Mouse (Mus musculus) fat pad, adult 2 months (tissue): ENCODE data around the gene Herc1.
"Not testable (repeated sequence)": the region's sequence is repeated elsewhere in the genome, so short reads cannot be mapped to it uniquely, and the experiment has no call there.

ENCODE experiments used
- DNase-seq: peaks from one replicate; pipeline ENCODE4 v3.0.0-alpha.2; 2011; ENCODE audit warnings: low read depth, low spot score; ENCODE audit errors: extremely low read depth

The Herc1 gene

GRCm38 (mm10) chr9:66347405-66348035 is 2.7 kb upstream of the Herc1 start:
- no peak for DNase-seq

- no peak for DNase-seq
These were observed 948 bp upstream of the Herc1 start for GRCm38 (mm10) chr9:66349144-66349859.

DNA sequence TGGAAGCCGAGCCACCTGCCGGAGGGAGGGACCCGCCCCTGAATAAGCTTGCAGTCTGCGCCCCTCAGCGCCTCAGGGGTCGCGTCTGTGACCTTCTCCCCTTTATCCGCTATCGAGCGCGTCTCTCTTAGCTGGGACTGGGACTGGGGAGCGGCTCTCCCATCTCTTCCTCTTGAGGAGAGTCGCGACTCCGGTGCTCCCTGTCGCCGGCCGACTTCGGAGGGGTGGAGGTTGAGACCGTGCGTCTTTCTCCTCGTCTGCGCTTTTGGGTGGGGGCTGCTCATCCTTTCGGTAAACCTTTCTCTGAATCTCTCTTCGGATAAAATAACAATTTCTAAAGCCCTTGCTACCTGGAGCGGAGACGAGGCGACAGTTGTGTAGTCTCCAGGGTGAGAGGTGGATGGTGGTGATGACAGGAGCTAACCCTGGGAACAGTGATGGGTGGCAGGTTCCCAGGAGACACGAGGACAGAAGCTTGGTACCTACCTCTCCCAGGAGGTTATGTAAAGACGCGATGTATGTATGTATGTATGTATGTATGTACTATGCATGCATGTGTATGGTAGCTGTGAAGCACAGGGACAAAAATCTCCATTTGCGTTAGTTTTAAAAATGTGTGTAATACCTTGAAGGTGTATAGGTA is 659 bp downstream of the Herc1 start:
- no peak for DNase-seq

DNA sequence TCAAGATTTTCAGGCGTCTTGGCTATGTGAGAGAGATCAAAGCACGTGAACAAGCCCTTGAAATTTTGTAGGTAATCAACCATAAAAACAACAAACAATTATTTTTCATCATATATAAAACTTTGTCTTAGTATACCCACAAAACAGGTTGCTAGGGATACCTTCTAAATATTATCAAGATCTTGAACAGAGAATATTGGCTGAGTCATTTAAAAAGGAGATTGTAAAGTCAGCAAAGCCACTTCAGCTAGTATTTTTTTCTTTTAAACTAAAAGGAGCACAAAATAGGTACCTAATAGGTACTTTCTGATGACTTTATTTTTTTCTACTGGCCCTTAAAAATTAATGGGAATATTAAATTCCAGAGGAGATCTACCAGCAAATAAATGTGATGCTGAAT is 2.5 kb downstream of the Herc1 start:
- DNase-seq: no peak

DNA sequence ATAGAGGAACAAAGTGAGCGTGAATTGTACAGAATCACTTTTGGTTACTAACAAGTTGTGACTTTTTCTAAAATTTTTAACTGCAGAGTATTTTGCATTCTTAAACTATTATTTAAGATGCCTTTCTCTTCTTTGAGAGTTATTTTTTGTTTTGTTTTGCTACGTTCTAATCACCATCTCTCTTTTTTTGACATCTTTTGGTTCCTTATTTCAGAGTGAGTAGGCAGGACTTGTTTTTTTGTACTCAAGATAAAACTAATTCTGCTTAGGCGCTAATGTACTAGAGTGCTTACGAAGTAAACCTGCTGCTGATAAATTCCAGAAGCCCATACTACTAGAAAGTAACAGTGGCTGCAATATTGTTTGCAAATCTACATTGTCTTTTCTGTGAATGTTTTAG is 8.9 kb downstream of the Herc1 start:
- DNase-seq: no peak

DNA sequence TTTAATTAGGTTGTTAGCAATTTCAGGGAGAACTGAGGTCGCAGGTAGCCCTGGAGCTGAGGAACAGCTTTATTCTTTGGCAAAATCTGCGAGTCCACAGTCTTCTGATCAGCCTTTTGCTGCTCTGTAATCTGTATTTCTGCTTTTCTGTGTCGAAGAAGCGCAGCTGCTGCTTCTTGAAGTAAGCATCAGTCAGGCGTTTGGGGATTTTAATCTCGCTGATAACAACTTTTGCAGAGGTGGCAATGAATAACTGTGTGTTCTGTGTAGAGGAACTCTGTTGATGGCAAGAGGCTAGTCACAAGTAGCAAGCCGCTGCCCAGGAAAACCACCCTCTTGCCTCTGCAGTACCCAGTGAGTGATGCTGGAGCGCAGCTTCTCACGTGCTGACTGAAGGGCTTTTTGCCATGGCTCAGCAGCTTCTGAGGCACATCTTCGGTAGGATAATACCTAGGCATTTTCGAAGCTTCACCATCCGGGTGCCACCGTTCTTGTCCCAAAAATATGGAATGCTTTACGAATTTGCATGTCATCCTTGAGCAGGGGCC is 10.0 kb downstream of the Herc1 start:
- no peak for DNase-seq

- no peak for DNase-seq
These were observed 18.7 kb downstream of the Herc1 start for GRCm38 (mm10) chr9:66368890-66369433.

DNA sequence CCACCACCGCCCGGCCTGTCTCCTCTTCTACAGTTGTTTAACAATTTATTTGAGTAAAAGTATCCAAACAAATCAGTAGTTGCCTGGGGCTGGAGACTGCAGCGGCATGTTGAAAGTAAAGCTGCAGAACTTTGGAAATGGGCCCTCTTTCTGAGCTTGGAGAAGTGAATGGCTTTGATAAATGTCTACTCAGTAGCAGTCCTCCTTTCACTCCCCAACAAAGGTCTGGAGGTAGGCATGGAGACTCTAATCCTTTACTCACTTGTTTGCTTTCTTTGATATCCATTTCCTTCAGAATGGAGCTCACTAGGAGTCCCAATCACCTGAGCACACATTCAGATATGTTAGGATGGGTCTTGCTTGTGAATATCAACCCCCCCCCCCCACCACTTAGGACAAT is 20.1 kb downstream of the Herc1 start:
- no peak for DNase-seq

DNA sequence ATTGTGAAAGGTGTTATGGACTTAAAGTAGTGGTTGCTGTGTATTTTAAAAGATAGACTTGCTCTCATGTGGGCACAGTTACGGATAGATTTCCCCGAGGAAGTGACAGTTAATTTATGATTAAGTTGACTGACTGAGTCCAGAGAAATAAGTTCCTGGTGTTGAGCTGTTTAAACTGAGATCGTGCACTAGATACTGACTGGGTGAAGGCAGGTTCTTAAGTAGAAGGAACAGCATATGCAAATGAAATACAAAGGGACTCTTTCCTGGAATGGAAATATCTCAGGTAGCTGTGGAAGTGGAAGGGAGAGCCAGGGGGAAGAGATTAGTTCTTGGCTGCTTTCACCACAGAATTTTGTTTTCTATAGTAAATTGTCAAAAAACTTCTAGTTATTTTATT is 20.6 kb downstream of the Herc1 start:
- no peak for DNase-seq

DNA sequence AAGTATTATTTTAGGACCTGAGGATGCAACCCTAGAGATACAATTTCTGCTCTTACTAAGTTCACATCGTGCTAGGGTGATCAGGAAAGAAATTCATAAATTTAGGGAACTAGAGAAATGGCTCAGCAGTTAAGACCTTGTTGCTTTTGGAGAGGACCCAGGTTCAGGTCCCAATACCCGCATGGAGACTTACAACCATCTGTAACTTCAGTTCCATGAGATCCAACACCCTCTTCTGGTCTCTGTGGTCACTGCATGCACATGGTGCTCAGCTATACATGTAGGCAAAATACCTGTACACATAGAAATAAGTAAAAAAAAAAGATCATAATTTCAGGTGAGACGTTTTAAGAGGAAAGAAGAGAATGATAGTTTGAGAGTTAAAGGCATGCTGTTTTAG is 23.2 kb downstream of the Herc1 start:
- no peak for DNase-seq

- DNase-seq: no peak
These were observed 24.5 kb downstream of the Herc1 start for GRCm38 (mm10) chr9:66374495-66375478.

DNA sequence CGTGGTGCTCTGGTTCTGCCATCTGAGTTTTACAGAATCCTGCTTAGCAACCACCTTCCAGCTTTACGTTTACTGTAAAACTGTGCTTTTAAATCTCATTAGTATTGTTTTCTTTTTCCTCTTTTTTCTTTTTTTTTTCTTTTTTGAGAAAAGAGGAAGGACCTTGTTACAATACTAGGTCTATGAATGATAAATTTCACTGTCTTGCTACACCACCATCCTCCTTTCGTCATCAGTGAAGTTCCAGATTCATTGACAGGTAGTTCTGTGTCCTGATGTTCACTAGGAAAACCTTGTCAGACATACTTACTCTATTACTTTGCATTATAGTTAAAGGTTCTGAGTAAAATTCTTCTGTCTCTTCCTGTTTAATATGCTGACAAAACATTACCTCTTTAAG is 33.2 kb downstream of the Herc1 start:
- DNase-seq: no peak

GRCm38 (mm10) chr9:66390338-66390737 is 40.1 kb downstream of the Herc1 start:
- not testable (repeated sequence) for DNase-seq

DNA sequence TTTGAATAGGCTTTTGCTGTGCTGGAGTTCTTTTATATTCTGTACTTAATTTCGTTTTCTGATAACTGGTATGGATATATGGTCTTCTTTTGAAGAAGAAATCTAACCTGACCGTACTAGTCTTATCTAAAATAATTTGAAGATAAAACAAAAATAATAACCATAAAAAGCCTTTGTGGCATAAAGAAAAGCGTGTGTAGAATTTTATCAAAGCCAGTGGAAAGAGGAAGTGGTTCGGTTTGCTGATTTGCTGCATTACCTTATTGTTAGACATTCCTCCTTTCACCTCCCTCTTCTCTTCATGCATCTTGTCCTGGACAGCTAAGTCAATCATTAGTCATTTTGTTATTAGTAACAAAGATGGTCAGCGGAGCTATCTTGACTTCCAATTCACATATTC is 43.1 kb downstream of the Herc1 start:
- DNase-seq: no peak

- DNase-seq: no peak
These were observed 73.2 kb downstream of the Herc1 start for GRCm38 (mm10) chr9:66423492-66423891.

- no peak for DNase-seq
These were observed 89.8 kb downstream of the Herc1 start for GRCm38 (mm10) chr9:66440007-66440406.

DNA sequence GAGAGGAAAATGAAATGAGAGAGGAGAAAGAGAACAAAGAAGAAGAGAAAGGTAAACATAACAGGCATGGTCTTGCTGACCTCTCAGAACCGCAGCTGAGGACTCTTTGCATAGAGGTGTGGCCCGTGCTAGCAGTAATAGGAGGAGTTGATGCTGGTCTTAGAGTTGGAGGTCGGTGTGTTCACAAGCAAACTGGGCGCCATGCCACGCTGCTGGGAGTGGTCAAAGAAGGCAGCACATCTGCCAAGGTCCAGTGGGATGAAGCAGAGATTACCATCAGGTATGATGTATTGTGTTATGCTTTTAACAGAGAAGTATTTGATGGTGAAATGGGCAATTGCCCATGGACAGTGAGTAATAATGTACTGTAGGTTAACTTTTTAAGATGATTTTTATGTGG is 98.0 kb downstream of the Herc1 start:
- DNase-seq: no peak

DNA sequence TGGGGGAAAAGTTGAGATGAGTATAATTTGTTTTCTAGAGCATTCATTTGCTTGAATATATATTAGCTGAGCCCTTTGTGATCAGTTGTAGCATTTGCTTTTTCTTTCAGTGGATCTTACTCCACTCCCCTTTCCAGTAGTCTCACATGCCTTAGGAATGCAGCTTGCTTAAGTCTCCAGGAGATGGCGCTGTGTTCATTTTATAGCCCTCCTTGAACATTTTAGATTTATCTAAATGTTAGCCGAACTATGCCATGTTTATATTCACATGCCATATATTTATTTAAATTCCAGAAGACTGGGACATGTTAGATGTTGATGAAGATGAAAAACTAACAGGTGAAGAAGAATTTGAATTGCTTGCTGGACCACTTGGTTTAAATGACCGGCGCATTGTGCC is 114.8 kb downstream of the Herc1 start:
- DNase-seq: no peak

DNA sequence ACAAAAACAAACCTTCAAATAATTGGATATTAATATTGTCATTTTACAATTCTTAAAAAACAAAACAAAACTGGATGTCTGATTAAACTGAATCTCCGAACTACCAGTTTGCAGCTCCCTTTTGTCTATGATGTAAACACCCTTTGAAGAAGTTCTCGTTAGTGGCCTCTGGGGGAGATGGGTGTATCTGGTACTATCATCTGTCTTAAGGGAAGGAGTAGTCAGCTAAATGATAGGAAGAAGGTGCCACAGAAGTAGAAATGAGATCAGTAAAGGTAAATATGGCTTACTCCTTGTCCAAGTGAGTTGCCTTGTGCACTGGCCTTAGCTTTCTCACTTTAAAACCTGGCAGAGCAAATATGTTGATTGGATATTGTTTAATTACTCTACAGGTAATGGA is 127.5 kb downstream of the Herc1 start:
- DNase-seq: no peak

GRCm38 (mm10) chr9:66483429-66483828 is 133.2 kb downstream of the Herc1 start:
- DNase-seq: no peak

DNA sequence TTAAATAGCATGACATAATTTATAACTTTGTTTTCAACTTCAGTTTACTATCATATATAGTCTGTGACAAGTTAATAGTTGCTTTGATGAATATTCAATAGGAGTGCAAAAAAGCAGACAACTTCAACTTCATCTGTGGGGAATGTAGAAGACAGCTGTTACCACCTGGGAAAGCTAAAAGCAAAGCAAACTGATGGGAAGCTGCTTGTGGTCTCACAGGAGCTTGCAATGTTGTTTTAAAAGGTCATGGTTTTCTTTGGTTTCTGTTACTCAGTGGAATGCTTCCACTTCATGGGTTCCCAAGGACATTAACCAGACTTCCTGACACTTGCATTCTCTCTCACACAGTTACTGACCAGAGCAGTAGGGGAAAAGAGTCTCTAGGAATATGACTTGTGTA is 138.5 kb downstream of the Herc1 start:
- DNase-seq: no peak
